Mouse (Mus musculus): ENCODE measurements around the gene Smndc1. TPM values are rescaled to one million over a fixed set of nuclear protein-coding genes. Genes with fewer than 3 reads are reported as not detected.

Gene Smndc1
- polyA plus RNA-seq, 2 experiments, result 33.9 to 38.6 TPM

DNA sequence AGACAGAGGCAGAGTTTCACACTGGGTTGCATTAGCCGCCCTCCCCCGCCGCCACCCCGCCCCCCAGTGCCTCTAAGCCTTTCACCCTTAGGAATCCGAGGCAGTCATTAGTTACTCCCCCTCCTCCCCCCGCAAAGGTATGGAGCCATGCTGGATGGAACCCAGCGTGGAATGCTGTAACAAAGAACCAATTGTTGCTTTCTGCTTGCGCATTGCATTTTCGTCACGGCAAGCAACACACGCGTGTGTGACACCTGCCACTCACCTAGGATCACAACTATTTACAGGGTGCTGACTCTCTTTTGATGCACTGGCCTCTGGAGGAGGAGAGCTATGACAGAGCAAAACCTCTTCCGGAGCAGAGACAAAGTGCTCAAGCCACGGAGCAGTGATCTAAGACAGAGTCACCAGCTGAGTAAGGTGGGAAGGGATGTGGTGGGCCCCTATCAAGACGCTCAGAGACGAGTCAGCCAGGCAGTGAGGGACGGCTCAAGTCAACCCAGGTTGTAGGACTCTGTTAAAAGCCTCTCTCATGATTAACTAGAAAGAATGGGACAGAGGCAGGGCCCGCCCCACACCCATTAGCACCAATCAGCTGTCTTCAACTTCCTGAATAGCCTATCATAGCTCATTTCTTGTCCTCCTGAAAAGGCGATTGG lies 30.7 kb upstream of the Smndc1 start:
- Histone ChIP-seq H3K36me3 (ENCODE audit: control insufficient read depth, insufficient read depth, low read length) (no peaks in the 10 kb centered on the region), H3K4me1 (ENCODE audit: control insufficient read depth, insufficient read depth, low read length) (peaks cover 11% of the 10 kb centered on the region; the same call in 1 of the 2 replicates)
- 1% methylated on average over 19 of the region's 19 CpGs for WGBS

GRCm38 (mm10) chr19:53419834-53420233 lies 29.5 kb upstream of the Smndc1 start:
- Histone ChIP-seq H3K9me3 (ENCODE audit: control insufficient read depth, low read length) (no peaks in the 10 kb centered on the region), H3K4me2 (replicated peaks; ENCODE audit: low read depth, low read length, severe bottlenecking) (no peak overlapping the region), H3K27ac (replicated peaks; ENCODE audit: low read depth, low read length) (no peak overlapping the region), H3K4me3 (replicated peaks; ENCODE audit: low read length) (no peak overlapping the region), H3K27me3 (ENCODE audit: control insufficient read depth, insufficient read depth, low read length) (no peaks in the 10 kb centered on the region), H3K4me1 (ENCODE audit: control insufficient read depth, insufficient read depth, low read length) (peaks cover 11% of the 10 kb centered on the region; the same call in 1 of the 2 replicates), H3K9ac (ENCODE audit: low read depth, low read length, severe bottlenecking) (no peak overlapping the region), H3K36me3 (ENCODE audit: control insufficient read depth, insufficient read depth, low read length) (no peaks in the 10 kb centered on the region)
- ATAC-seq (ENCODE audit: low FRiP score, low read depth) (no peak), DNase-seq (ENCODE audit: low spot score) (peak; percentile 44)
- TF ChIP-seq POLR2A (IDR thresholded peaks at IDR 0.05; ENCODE audit: borderline replicate concordance, extremely low read depth, insufficient read depth, insufficient read length), result no peak
- WGBS, result 59% methylated on average over 5 of the region's 5 CpGs

More for the DNA sequence above, 30.7 kb upstream of the Smndc1 start:
- Histone ChIP-seq H3K4me2 (replicated peaks; ENCODE audit: low read depth, low read length, severe bottlenecking) (peak overlapping the region; percentile 72), H3K27ac (replicated peaks; ENCODE audit: low read depth, low read length) (peak overlapping the region; percentile 87), H3K9me3 (ENCODE audit: control insufficient read depth, low read length) (no peaks in the 10 kb centered on the region), H3K9ac (ENCODE audit: low read depth, low read length, severe bottlenecking) (peak overlapping the region; percentile 49), H3K4me3 (replicated peaks; ENCODE audit: low read length) (peak overlapping the region; percentile 37), H3K27me3 (ENCODE audit: control insufficient read depth, insufficient read depth, low read length) (no peaks in the 10 kb centered on the region)
- no peak for TF ChIP-seq POLR2A (IDR thresholded peaks at IDR 0.05; ENCODE audit: borderline replicate concordance, extremely low read depth, insufficient read depth, insufficient read length)
- peak; percentile 94 for ATAC-seq (ENCODE audit: low FRiP score, low read depth)
- DNase-seq (ENCODE audit: low spot score), result peak; percentile 92

DNA sequence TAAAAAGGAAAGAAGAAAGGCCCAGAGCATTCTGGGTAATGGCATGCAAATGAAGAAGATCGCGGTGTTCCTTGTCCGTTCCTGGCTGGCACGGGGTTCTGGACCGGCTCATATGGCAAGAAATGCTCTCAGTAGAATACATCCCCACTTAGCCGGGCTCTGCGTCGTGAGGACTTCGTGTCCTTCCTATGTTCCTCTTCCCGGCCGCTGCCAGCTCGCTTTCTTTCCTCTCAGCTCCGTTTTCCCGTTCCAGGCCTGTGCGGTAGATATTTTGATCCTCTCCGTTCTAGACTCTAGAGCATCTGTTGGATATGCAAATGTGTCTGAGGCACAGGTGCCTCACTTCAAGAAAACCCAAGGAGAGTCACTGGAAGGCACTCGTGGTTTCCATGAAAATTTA lies 24.8 kb upstream of the Smndc1 start:
- no peaks in the 10 kb centered on the region for H3K36me3 ChIP-seq (ENCODE audit: control insufficient read depth, insufficient read depth, low read length)

GRCm38 (mm10) chr19:53414650-53415049 lies 24.3 kb upstream of the Smndc1 start:
- Histone ChIP-seq H3K4me1 (ENCODE audit: control insufficient read depth, insufficient read depth, low read length) (peaks cover 14% of the 10 kb centered on the region), H3K9ac (ENCODE audit: low read depth, low read length, severe bottlenecking) (no peak overlapping the region), H3K4me3 (replicated peaks; ENCODE audit: low read length) (no peak overlapping the region), H3K27me3 (ENCODE audit: control insufficient read depth, insufficient read depth, low read length) (no peaks in the 10 kb centered on the region), H3K36me3 (ENCODE audit: control insufficient read depth, insufficient read depth, low read length) (no peaks in the 10 kb centered on the region), H3K27ac (replicated peaks; ENCODE audit: low read depth, low read length) (no peak overlapping the region), H3K9me3 (ENCODE audit: control insufficient read depth, low read length) (no peaks in the 10 kb centered on the region), H3K4me2 (replicated peaks; ENCODE audit: low read depth, low read length, severe bottlenecking) (no peak overlapping the region)
- DNase-seq (ENCODE audit: low spot score), result no peak
- TF ChIP-seq POLR2A (IDR thresholded peaks at IDR 0.05; ENCODE audit: borderline replicate concordance, extremely low read depth, insufficient read depth, insufficient read length), result no peak
- no peak for ATAC-seq (ENCODE audit: low FRiP score, low read depth)
- WGBS, result 87% methylated on average over 11 of the region's 11 CpGs

More for the DNA sequence above, 24.8 kb upstream of the Smndc1 start:
- Histone ChIP-seq H3K4me3 (replicated peaks; ENCODE audit: low read length) (no peak overlapping the region), H3K9ac (ENCODE audit: low read depth, low read length, severe bottlenecking) (no peak overlapping the region), H3K4me1 (ENCODE audit: control insufficient read depth, insufficient read depth, low read length) (peaks cover 14% of the 10 kb centered on the region), H3K27me3 (ENCODE audit: control insufficient read depth, insufficient read depth, low read length) (no peaks in the 10 kb centered on the region), H3K9me3 (ENCODE audit: control insufficient read depth, low read length) (no peaks in the 10 kb centered on the region), H3K27ac (replicated peaks; ENCODE audit: low read depth, low read length) (no peak overlapping the region), H3K4me2 (replicated peaks; ENCODE audit: low read depth, low read length, severe bottlenecking) (no peak overlapping the region)
- 77% methylated on average over 17 of the region's 17 CpGs for WGBS
- DNase-seq (ENCODE audit: low spot score) (no peak), ATAC-seq (ENCODE audit: low FRiP score, low read depth) (no peak)
- no peak for TF ChIP-seq POLR2A (IDR thresholded peaks at IDR 0.05; ENCODE audit: borderline replicate concordance, extremely low read depth, insufficient read depth, insufficient read length)

DNA sequence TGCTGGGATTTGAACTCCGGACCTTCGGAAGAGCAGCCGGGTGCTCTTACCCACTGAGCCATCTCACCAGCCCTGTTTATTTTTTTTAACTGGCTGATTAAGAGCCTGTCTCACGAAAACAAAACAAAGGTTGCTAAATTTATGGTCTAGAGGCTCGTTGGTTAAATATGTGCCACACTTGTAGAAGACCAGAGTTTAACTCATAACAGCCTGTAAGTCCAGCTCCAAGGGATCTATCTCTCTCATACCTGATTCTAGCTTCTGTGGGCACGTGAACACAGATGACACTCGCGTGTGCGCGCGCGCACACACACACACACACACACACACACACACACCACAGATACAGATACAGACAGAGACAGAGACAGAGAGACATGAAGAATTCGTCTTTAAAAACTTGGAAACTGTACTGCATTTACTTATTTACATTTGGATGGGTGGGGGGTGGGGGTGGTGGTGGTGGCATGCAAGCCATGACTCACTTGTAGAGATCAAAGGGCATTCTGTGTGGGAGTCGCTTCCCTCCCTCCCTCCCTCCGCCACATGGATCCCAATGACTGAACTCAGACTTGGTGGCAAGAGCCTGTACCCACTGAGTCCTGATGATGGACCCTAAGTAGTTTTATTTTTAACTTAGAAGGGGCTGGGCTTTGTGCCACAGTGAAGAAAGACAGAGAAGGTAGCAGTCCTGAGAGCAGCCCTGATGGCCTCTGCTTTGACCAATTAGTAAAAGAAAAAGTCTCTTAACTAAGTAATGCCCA lies 23.4 kb upstream of the Smndc1 start:
- H3K9me3 ChIP-seq (ENCODE audit: control insufficient read depth, low read length), result no peaks in the 10 kb centered on the region
- no peaks in the 10 kb centered on the region for H3K36me3 ChIP-seq (ENCODE audit: control insufficient read depth, insufficient read depth, low read length)
- H3K9ac ChIP-seq (ENCODE audit: low read depth, low read length, severe bottlenecking), result no peak overlapping the region
- no peak overlapping the region for H3K4me2 ChIP-seq (replicated peaks; ENCODE audit: low read depth, low read length, severe bottlenecking)
- TF ChIP-seq POLR2A (IDR thresholded peaks at IDR 0.05; ENCODE audit: borderline replicate concordance, extremely low read depth, insufficient read depth, insufficient read length), result no peak
- 78% methylated on average over 14 of the region's 15 CpGs for WGBS
- H3K27me3 ChIP-seq (ENCODE audit: control insufficient read depth, insufficient read depth, low read length), result no peaks in the 10 kb centered on the region
- peaks cover 14% of the 10 kb centered on the region for H3K4me1 ChIP-seq (ENCODE audit: control insufficient read depth, insufficient read depth, low read length)
- no peak overlapping the region for H3K27ac ChIP-seq (replicated peaks; ENCODE audit: low read depth, low read length)
- DNase-seq (ENCODE audit: low spot score) (no peak), ATAC-seq (ENCODE audit: low FRiP score, low read depth) (no peak)
- H3K4me3 ChIP-seq (replicated peaks; ENCODE audit: low read length), result no peak overlapping the region

All from limb, embryonic 14.5 days (tissue).